Mouse (Mus musculus) hindbrain, postnatal 0 days (tissue): Measurements from ENCODE around the gene Fyttd1. TPM values are rescaled to one million over a fixed set of nuclear protein-coding genes. Genes with fewer than 3 reads are reported as not detected.
A peak's percentile ranks its signal among the peaks of the same experiment; 100 is the strongest.

Source experiments
- ATAC-seq: fragments of 200-750 bp; cut with Nextera tagmentation; 2 replicates; pipeline ENCODE4 v1.8.0; 2017; ENCODE audit warnings: mild to moderate bottlenecking, moderate TSS enrichment, moderate library complexity
- DNase-seq: peaks from one replicate; pipeline ENCODE4 v3.0.0-alpha.2; 2015; ENCODE audit warnings: low spot score
- H3K27ac ChIP-seq: fragments of 300-500 bp; sonication (generic); 2 replicates; pipeline ENCODE4 v1.5.1; 2014; ENCODE audit warnings: mild to moderate bottlenecking
- H3K27me3 ChIP-seq: fragments of 300-500 bp; sonication (generic); 2 replicates; pipeline ENCODE4 v1.6.1; 2014; ENCODE audit warnings: low read length, mixed read lengths; ENCODE audit not compliant: insufficient read depth
- H3K36me3 ChIP-seq: fragments of 300-500 bp; sonication (generic); 2 replicates; pipeline ENCODE4 v1.6.1; 2014; ENCODE audit warnings: low read length, mixed read lengths; ENCODE audit not compliant: insufficient read depth
- H3K4me1 ChIP-seq: fragments of 300-500 bp; sonication (generic); 2 replicates; pipeline ENCODE4 v1.6.1; 2014; ENCODE audit warnings: antibody characterized with exemption, low read length, mixed read lengths; ENCODE audit not compliant: insufficient read depth
- H3K4me2 ChIP-seq: fragments of 300-500 bp; sonication (generic); 2 replicates; pipeline ENCODE4 v1.6.1; 2014; ENCODE audit warnings: low read depth, mild to moderate bottlenecking, low read length, moderate library complexity, mixed read lengths
- H3K4me3 ChIP-seq: fragments of 300-500 bp; sonication (generic); 2 replicates; pipeline ENCODE4 v1.5.1; 2014; ENCODE audit warnings: low read length
- H3K9ac ChIP-seq: fragments of 300-500 bp; sonication (generic); replicated peaks from 2 replicates; pipeline ENCODE4 v1.6.1; 2014; ENCODE audit warnings: mild to moderate bottlenecking, low read length, moderate library complexity, mixed read lengths
- H3K9me3 ChIP-seq: fragments of 300-500 bp; sonication (generic); 2 replicates; pipeline ENCODE4 v1.6.1; 2016; ENCODE audit warnings: low read length, mixed read lengths
- CTCF ChIP-seq: IDR thresholded peaks from 2 replicates; pipeline ENCODE4 v1.5.1; 2016; ENCODE audit warnings: antibody characterized with exemption, control low read depth, low read depth
- WGBS: fragments of 180-500 bp; shearing (Covaris S2); extraction: QIAGEN DNeasy Blood & Tissue Kit; methylation state at CpG from one replicate; pipeline ENCODE4 v1.1.7; 2014; 5-methylcytosine and 5-hydroxymethylcytosine counted together
- polyA plus RNA-seq: library from polyadenylated mRNA; unstranded; fragments of >200 nt; fragmentation: Nextera tagmentation; extraction: Ambion mirVana; gene quantifications from 2 replicates; pipeline ENCODE4 v1.2.1, GENCODE M21; 2015
- total RNA-seq: library from RNA; depleted of rRNA; stranded (reverse); fragments of >200 nt; gene quantifications from 2 replicates; pipeline ENCODE4 v1.2.3, GENCODE M21; 2014

The Fyttd1 gene
- total and polyA plus RNA-seq, 2 experiments from 2014 or later: 51.0 to 120 TPM

GRCm38 (mm10) chr16:32901360-32902050 lies 24.2 kb downstream of the Fyttd1 start:
- Histone ChIP-seq H3K9me3 (no peaks in the 10 kb centered on the region), H3K27ac (no peak overlapping the region), H3K4me3 (no peak overlapping the region), H3K4me2 (no peak overlapping the region), H3K36me3 (peaks cover 26% of the 10 kb centered on the region), H3K27me3 (no peaks in the 10 kb centered on the region), H3K4me1 (no peaks in the 10 kb centered on the region), H3K9ac (no peak overlapping the region)
- 94% methylated on average over 2 of the region's 2 CpGs for WGBS
- TF ChIP-seq CTCF: no peak
- DNase-seq: no peak
- ATAC-seq: no peak

- ATAC-seq (no peak), DNase-seq (no peak)
- Histone ChIP-seq H3K9ac (no peak overlapping the region), H3K27me3 (no peaks in the 10 kb centered on the region), H3K4me3 (no peak overlapping the region), H3K36me3 (peaks cover 30% of the 10 kb centered on the region), H3K27ac (no peak overlapping the region), H3K4me2 (no peak overlapping the region), H3K9me3 (no peaks in the 10 kb centered on the region), H3K4me1 (no peaks in the 10 kb centered on the region)
- no peak for TF ChIP-seq CTCF
- WGBS: 70% methylated on average over 3 of the region's 3 CpGs
These were observed 24.7 kb downstream of the Fyttd1 start for GRCm38 (mm10) chr16:32902051-32902428.

GRCm38 (mm10) chr16:32906186-32906585 lies 28.9 kb downstream of the Fyttd1 start:
- Histone ChIP-seq H3K27me3 (no peaks in the 10 kb centered on the region), H3K4me1 (no peaks in the 10 kb centered on the region), H3K9ac (no peak overlapping the region), H3K4me3 (no peak overlapping the region), H3K4me2 (no peak overlapping the region), H3K27ac (no peak overlapping the region), H3K9me3 (no peaks in the 10 kb centered on the region), H3K36me3 (peaks cover 15% of the 10 kb centered on the region; the same call in 1 of the 2 replicates)
- ATAC-seq: no peak
- DNase-seq: no peak
- 82% methylated on average over 2 of the region's 2 CpGs for WGBS
- TF ChIP-seq CTCF: no peak

GRCm38 (mm10) chr16:32906727-32907126 lies 29.4 kb downstream of the Fyttd1 start:
- no peaks in the 10 kb centered on the region for H3K27me3 ChIP-seq
- no peaks in the 10 kb centered on the region for H3K4me1 ChIP-seq
- TF ChIP-seq CTCF: no peak
- H3K9ac ChIP-seq: no peak overlapping the region
- 89% methylated on average over 8 of the region's 8 CpGs for WGBS
- H3K4me3 ChIP-seq: no peak overlapping the region
- H3K4me2 ChIP-seq: no peak overlapping the region
- peaks cover 14% of the 10 kb centered on the region; the same call in 1 of the 2 replicates for H3K36me3 ChIP-seq
- no peaks in the 10 kb centered on the region for H3K9me3 ChIP-seq
- H3K27ac ChIP-seq: no peak overlapping the region
- ATAC-seq: no peak
- no peak for DNase-seq

- Histone ChIP-seq H3K27me3 (no peaks in the 10 kb centered on the region), H3K4me2 (peak overlapping the region; percentile 75)
- no peak for TF ChIP-seq CTCF
These were observed 35.9 kb downstream of the Fyttd1 start for GRCm38 (mm10) chr16:32913212-32913611.

GRCm38 (mm10) chr16:32913937-32914881 lies 36.9 kb downstream of the Fyttd1 start, which contains the start of gene Lrch3:
Gene Lrch3, plus strand, starts transcription at chr16:32914100.
- Histone ChIP-seq H3K4me2 (peak within 1 kb of the TSS; percentile 75), H3K27me3 (no peaks in the 10 kb centered on the region), H3K4me1 (no peaks in the 10 kb centered on the region; the same call in 1 of the 2 replicates), H3K9ac (peak within 1 kb of the TSS; percentile 94), H3K27ac (peak within 1 kb of the TSS; percentile 92), H3K36me3 (no peaks in the 10 kb centered on the region), H3K4me3 (peak within 1 kb of the TSS; percentile 99), H3K9me3 (no peaks in the 10 kb centered on the region)
- DNase-seq (peak; percentile 96), ATAC-seq (peak; percentile 96)
- no peak for TF ChIP-seq CTCF
- under 1% methylated on average over 78 of the region's 85 CpGs for WGBS

More at GRCm38 (mm10) chr16:32913212-32913611, 35.9 kb downstream of the Fyttd1 start:
- Histone ChIP-seq H3K4me1 (no peaks in the 10 kb centered on the region; the same call in 1 of the 2 replicates), H3K27ac (no peak overlapping the region), H3K4me3 (no peak overlapping the region), H3K9me3 (no peaks in the 10 kb centered on the region), H3K9ac (no peak overlapping the region), H3K36me3 (no peaks in the 10 kb centered on the region)
- DNase-seq: no peak
- no peak for ATAC-seq
- 72% methylated on average over 7 of the region's 7 CpGs for WGBS
